Mouse (Mus musculus): ENCODE measurements around the gene Dnah9. TPM values are rescaled to one million over a fixed set of nuclear protein-coding genes. Genes with fewer than 3 reads are reported as not detected.

Dnah9 gene
- polyA plus RNA-seq, 1 experiment from 2014 or later = 0.29 TPM

DNA sequence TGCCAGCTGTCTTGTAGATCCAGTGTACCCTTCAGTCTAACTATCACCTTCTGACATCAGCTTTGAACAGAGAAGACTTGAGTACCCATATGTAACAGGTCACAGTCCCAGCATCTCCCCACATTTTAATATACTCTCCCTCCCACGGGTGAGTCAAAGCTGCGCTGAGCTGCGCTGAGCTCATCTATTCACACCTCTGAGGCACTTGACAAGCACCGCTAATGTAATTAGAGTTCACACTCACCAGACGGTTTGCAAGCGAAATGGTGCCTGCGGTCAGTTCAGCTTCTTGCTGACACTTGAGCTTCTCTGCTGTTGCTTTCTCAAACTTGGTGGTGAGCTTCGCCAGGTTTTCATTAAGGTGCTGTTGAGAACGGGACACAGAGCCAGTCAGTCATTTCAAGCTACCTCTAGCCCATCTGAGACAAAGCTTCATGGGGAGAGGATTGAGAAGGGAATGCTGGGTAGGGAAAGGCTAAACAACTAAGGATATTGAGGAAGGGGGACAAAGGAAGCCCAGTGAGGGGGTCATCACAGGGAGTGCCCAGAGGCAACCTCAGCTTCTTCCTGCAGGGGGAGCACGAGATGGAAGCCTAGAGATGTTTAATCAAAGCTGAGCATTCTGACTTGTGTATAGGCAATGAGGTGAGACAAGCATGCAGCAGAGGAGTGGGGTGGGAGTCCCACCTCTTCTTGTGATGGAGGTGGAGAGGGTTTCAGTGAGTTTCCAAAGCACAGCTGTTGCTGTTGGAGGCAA lies 249.7 kb downstream of the Dnah9 start:
- WGBS = 76% methylated on average over 10 of the region's 10 CpGs
- no peak for ATAC-seq (ENCODE audit: insufficient number of reproducible peaks, insufficient read depth, low FRiP score, low TSS enrichment)
- no peaks in the 10 kb centered on the region for H3K36me3 ChIP-seq
- no peak overlapping the region for H3K4me2 ChIP-seq (replicated peaks)
- H3K27me3 ChIP-seq = no peaks in the 10 kb centered on the region
- no peak overlapping the region for H3K4me3 ChIP-seq
- no peaks in the 10 kb centered on the region for H3K9me3 ChIP-seq
- no peaks in the 10 kb centered on the region for H3K4me1 ChIP-seq
- H3K27ac ChIP-seq = no peak overlapping the region
- H3K9ac ChIP-seq = no peak overlapping the region

DNA sequence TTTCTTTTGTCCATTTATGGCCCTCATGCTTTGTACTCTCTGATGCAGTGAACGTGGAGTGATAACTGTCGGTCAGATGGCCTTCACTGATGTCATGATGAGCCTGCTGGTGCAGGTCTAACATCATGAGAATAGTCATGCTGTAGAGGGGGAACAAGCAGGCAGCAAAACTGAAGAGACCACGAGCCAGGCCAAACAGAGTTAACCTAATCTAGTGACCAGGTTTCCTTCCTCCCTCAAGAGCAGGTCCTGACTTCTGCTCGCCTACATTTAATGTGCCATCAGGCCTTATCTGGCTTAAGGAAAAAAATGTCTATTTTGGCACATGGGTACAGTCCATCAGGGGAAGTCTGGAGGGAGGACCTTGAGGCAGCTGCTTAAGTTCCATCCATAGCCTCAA lies 259.2 kb downstream of the Dnah9 start:
- Histone ChIP-seq H3K4me2 (replicated peaks) (no peak overlapping the region), H3K27me3 (no peaks in the 10 kb centered on the region), H3K9me3 (no peaks in the 10 kb centered on the region), H3K27ac (no peak overlapping the region), H3K4me3 (no peak overlapping the region), H3K4me1 (no peaks in the 10 kb centered on the region), H3K9ac (no peak overlapping the region), H3K36me3 (no peaks in the 10 kb centered on the region)
- no peak for ATAC-seq (ENCODE audit: insufficient number of reproducible peaks, insufficient read depth, low FRiP score, low TSS enrichment)
- WGBS = 72% methylated on average over 4 of the region's 4 CpGs

DNA sequence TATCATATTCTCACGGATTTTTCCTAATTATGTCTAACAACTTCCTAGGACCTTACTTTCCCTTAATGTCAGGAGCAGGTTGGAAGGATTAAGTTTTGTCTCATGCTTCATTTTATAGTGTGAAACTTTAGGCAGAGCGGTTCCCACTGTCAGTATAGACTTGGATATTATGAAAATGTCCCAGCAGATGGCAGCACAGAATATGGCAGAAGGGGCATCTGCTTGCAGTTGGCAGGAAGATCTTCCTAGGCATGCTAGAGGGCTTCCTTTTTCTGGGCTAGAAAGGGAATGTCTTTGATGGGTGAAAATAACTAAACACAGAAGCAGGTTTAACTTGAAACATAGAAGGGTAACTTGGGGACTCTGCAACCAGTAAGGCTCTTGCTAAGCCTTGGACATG lies 262.9 kb downstream of the Dnah9 start:
- no peak overlapping the region for H3K4me2 ChIP-seq (replicated peaks)
- H3K4me3 ChIP-seq = no peak overlapping the region
- no peak overlapping the region for H3K27ac ChIP-seq
- WGBS = 73% methylated on average over 2 of the region's 2 CpGs
- no peak for ATAC-seq (ENCODE audit: insufficient number of reproducible peaks, insufficient read depth, low FRiP score, low TSS enrichment)
- no peak overlapping the region for H3K9ac ChIP-seq
- H3K27me3 ChIP-seq = no peaks in the 10 kb centered on the region
- no peaks in the 10 kb centered on the region for H3K9me3 ChIP-seq
- no peaks in the 10 kb centered on the region for H3K36me3 ChIP-seq
- H3K4me1 ChIP-seq = no peaks in the 10 kb centered on the region

DNA sequence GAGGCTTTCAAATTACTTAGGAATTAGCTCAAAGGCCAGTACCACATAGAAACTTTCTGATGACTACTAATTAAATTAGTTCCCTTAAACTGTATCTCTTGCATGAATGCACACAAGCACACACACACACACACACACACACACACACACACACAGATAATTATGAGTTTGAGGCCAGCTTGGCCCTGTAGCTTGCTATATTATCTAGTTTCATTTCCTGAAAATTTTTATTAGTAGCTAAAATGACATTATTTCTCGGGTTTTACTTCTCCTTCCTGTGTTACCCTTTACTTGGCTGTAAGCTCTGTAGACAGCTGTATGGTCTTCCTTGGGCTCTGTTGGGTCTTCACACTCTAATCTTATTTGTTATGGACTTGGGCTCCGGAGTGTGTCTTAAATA lies 264.4 kb downstream of the Dnah9 start:
- Histone ChIP-seq H3K9me3 (no peaks in the 10 kb centered on the region), H3K27ac (no peak overlapping the region), H3K4me1 (no peaks in the 10 kb centered on the region), H3K9ac (no peak overlapping the region), H3K27me3 (no peaks in the 10 kb centered on the region), H3K4me3 (no peak overlapping the region), H3K4me2 (replicated peaks) (no peak overlapping the region), H3K36me3 (no peaks in the 10 kb centered on the region)
- no peak for ATAC-seq (ENCODE audit: insufficient number of reproducible peaks, insufficient read depth, low FRiP score, low TSS enrichment)
- 76% methylated on average over 2 of the region's 2 CpGs for WGBS

DNA sequence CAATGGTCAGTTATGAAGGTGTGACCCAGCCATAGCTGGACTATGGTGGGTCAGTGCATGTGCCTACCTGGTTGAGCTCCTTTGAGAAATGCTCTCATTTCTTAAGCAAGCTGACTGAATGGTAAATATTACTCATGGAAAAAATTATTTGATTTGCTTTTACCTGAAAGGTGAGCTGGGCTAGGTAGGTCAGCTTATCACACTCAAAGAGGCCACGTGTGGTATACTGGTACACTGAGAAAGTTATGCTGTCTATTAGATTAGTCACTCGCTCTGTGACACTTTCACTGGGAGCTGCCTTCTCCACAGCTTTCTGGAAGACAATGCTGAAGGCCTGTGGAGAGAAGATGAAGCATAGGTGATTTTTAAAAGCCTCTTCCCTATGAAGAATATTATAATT lies 286.9 kb downstream of the Dnah9 start:
- Histone ChIP-seq H3K4me1 (no peaks in the 10 kb centered on the region), H3K27ac (no peak overlapping the region), H3K4me3 (no peak overlapping the region), H3K36me3 (no peaks in the 10 kb centered on the region), H3K9me3 (no peaks in the 10 kb centered on the region), H3K4me2 (replicated peaks) (no peak overlapping the region), H3K9ac (no peak overlapping the region), H3K27me3 (no peaks in the 10 kb centered on the region)
- ATAC-seq (ENCODE audit: insufficient number of reproducible peaks, insufficient read depth, low FRiP score, low TSS enrichment) = no peak
- 91% methylated on average over 2 of the region's 2 CpGs for WGBS

DNA sequence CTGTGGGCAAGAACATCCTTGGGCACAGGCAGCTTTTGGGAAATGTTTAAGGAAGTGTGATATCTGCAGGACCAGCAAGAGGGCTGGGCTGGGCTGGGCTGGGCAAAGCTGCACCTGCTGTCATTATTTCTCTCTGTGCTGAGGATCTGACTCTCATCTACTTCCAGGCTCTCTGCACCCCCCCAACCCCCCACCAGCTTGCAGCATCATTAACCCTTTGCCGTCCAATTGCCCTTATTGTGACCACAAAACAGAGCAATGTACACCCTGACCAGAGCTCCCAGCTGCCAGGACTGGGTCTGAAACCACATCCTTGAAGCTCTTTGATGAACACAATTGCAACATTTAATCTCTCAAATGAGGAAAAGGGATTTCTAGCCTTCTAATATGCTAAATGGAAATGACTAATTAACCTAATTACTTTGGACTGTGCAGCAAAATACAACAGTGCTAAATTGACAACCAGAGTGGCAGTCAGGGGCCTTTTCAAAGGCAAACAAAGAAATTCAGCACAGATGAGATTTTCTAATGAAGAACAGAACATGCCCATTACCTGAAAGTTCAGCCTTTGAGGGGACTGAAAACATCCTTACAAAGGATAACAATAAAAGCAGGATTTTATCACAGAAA lies 291.1 kb downstream of the Dnah9 start:
- Histone ChIP-seq H3K9me3 (no peaks in the 10 kb centered on the region), H3K27ac (no peak overlapping the region), H3K9ac (no peak overlapping the region), H3K36me3 (no peaks in the 10 kb centered on the region), H3K4me2 (replicated peaks) (no peak overlapping the region), H3K27me3 (0 out of 2 replicates have a peak, but pooled peaks cover 2% of the 10 kb centered on the region), H3K4me1 (no peaks in the 10 kb centered on the region), H3K4me3 (no peak overlapping the region)
- 66% methylated on average over 1 of the region's 1 CpGs for WGBS
- ATAC-seq (ENCODE audit: insufficient number of reproducible peaks, insufficient read depth, low FRiP score, low TSS enrichment) = no peak

DNA sequence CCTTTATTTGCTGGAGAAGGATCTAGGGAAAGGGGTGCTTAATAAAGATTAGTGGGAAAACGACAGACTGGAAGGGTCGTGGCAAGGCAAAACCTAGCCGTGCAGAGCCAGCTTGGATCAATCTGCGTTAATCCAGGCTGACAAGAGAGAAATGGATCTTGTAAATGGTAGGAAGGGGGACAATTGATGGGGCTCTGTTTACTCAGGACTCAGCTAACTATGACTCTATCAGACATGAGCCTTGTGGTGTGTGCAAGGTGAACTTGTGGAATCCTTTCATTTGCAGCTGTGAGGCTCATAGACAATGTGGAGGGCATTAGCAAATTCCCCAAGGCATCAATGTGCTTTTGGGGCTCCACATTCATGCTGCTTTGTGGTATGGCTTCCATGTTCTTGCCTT lies 306.9 kb downstream of the Dnah9 start:
- 55% methylated on average over 4 of the region's 4 CpGs for whole genome bisulfite sequencing
- Histone ChIP-seq H3K9ac (no peak overlapping the region), H3K4me1 (no peaks in the 10 kb centered on the region), H3K36me3 (no peaks in the 10 kb centered on the region), H3K27me3 (no peaks in the 10 kb centered on the region), H3K4me2 (replicated peaks) (no peak overlapping the region), H3K4me3 (no peak overlapping the region), H3K27ac (no peak overlapping the region), H3K9me3 (no peaks in the 10 kb centered on the region)
- no peak for ATAC-seq (ENCODE audit: insufficient number of reproducible peaks, insufficient read depth, low FRiP score, low TSS enrichment)

DNA sequence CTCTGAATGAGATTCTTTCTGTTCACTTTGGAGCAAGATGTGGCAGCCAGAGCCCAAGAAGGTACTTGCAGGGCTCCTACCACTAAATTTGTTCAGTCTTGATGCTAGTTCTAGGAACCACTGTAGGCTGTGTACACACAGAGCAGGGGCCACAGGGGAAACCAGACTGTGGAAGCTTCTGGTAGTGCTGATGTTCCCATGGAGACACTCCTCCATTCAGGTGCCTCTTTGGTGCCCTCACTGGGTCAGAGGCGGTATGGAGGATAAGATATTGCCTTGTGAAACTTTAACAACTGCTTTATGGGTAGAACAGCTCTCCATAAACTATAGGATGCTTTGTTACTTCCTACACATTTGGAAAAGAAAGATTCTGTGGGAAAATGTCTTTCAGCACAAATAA lies 316.3 kb downstream of the Dnah9 start:
- no peak overlapping the region for H3K4me3 ChIP-seq
- H3K36me3 ChIP-seq = no peaks in the 10 kb centered on the region
- 26% methylated on average over 1 of the region's 1 CpGs for WGBS
- H3K9me3 ChIP-seq = no peaks in the 10 kb centered on the region
- H3K9ac ChIP-seq = no peak overlapping the region
- H3K4me2 ChIP-seq (replicated peaks) = no peak overlapping the region
- H3K27me3 ChIP-seq = no peaks in the 10 kb centered on the region
- H3K27ac ChIP-seq = no peak overlapping the region
- no peaks in the 10 kb centered on the region for H3K4me1 ChIP-seq
- ATAC-seq (ENCODE audit: insufficient number of reproducible peaks, insufficient read depth, low FRiP score, low TSS enrichment) = no peak

DNA sequence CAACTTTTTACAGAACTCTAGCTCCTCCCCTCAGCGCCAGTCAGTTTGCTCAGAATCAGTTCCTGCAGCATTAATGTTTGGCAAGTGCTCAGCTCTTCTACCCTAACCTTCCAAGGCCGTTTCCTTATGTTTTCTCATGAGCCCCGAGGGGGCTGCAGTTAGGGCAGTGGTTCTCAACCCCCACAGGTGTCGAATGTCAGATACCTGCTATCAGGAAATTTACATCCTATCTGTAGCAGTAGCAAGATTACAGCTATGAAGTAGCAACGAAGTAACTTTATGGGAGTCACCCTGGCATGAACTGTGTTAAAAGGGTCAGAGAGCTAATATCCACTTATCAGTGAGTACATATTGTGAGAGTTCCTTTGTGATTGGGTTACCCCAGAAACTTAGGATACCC lies 321.9 kb downstream of the Dnah9 start:
- 72% methylated on average over 5 of the region's 5 CpGs for WGBS
- H3K4me2 ChIP-seq (replicated peaks) = no peak overlapping the region
- no peaks in the 10 kb centered on the region for H3K9me3 ChIP-seq
- no peak overlapping the region for H3K27ac ChIP-seq
- ATAC-seq (ENCODE audit: insufficient number of reproducible peaks, insufficient read depth, low FRiP score, low TSS enrichment) = no peak
- H3K36me3 ChIP-seq = no peaks in the 10 kb centered on the region
- no peak overlapping the region for H3K9ac ChIP-seq
- no peak overlapping the region for H3K4me3 ChIP-seq
- H3K27me3 ChIP-seq = no peaks in the 10 kb centered on the region
- H3K4me1 ChIP-seq = no peaks in the 10 kb centered on the region

DNA sequence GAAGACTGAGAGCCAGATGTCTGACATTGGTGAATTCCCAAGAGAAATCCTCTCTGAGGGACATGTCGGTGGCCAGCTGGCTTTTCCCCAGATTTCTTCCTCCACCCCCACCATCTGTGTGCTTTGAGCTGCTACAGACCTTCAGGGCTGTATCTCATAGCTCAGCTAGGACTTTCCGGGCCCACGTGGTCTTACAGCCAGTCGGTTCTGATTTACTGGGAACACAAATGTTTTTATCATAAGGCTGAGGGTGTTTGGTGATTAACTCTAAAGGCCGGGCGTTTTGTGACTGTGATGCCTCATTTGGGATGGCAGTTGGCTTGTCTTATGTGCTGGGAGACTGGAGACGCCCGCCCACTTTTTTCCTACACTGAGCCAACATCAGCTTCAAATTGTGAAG lies 329.4 kb downstream of the Dnah9 start:
- Histone ChIP-seq H3K9me3 (no peaks in the 10 kb centered on the region), H3K36me3 (no peaks in the 10 kb centered on the region), H3K4me3 (no peak overlapping the region), H3K27me3 (no peaks in the 10 kb centered on the region), H3K27ac (no peak overlapping the region), H3K4me2 (replicated peaks) (no peak overlapping the region), H3K4me1 (no peaks in the 10 kb centered on the region), H3K9ac (no peak overlapping the region)
- WGBS = 73% methylated on average over 8 of the region's 8 CpGs
- no peak for ATAC-seq (ENCODE audit: insufficient number of reproducible peaks, insufficient read depth, low FRiP score, low TSS enrichment)

DNA sequence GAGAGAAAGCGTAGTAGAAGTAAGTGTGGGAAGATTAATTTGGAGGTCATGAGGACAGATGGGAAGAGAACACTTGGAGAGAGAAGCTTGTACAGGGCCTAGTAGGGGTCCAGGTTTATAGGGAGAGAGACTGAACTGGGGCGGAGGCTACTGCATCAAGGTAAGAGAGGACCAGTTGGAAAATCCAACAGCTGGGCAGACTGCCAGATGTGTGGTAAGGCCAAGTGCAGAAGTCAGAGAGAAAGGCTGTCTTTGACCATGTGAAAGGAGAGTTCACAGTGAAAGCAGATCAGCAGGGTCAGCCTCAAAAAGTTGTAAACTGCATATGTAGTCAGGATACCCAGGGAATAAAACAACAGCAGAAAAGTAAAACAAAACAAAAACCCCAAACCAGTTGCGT lies 343.8 kb downstream of the Dnah9 start:
- H3K4me2 ChIP-seq (replicated peaks) = no peak overlapping the region
- H3K9me3 ChIP-seq = no peaks in the 10 kb centered on the region
- ATAC-seq (ENCODE audit: insufficient number of reproducible peaks, insufficient read depth, low FRiP score, low TSS enrichment) = no peak
- H3K4me1 ChIP-seq = no peaks in the 10 kb centered on the region
- no peak overlapping the region for H3K27ac ChIP-seq
- H3K9ac ChIP-seq = no peak overlapping the region
- 96% methylated on average over 3 of the region's 3 CpGs for WGBS
- H3K36me3 ChIP-seq = peaks cover 47% of the 10 kb centered on the region
- no peaks in the 10 kb centered on the region for H3K27me3 ChIP-seq
- H3K4me3 ChIP-seq = no peak overlapping the region

DNA sequence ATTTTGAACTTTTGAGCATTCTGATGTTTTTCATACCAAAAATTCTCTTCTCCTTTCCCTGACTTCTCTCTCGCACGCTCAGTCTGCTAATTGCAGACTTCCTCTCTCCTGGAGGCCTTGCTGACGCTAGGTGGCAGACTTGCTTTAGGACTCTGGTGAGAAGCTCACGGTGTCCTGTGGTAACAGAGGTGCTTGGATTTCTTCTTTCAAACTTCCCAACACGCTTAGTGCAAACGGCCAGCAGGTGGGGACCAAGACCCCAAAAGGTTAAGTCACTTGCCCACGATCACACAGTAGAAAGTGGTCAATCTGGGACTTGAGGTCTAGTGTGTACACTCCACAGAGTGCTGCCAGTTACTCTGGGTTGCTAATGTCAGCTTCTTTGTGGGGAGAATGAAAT lies 347.5 kb downstream of the Dnah9 start:
- WGBS = 6% methylated on average over 7 of the region's 7 CpGs
- H3K4me2 ChIP-seq (replicated peaks) = no peak overlapping the region
- H3K36me3 ChIP-seq = peaks cover 27% of the 10 kb centered on the region

More for the DNA sequence above, 347.5 kb downstream of the Dnah9 start:
- H3K27me3 ChIP-seq = no peaks in the 10 kb centered on the region
- H3K9ac ChIP-seq = no peak overlapping the region
- no peak overlapping the region for H3K27ac ChIP-seq
- peaks cover 6% of the 10 kb centered on the region for H3K4me1 ChIP-seq
- no peak overlapping the region for H3K4me3 ChIP-seq
- H3K9me3 ChIP-seq = no peaks in the 10 kb centered on the region
- no peak for ATAC-seq (ENCODE audit: insufficient number of reproducible peaks, insufficient read depth, low FRiP score, low TSS enrichment)

Measured in embryonic facial prominence, embryonic 12.5 days (tissue).